Mouse (Mus musculus) heart, embryonic 11.5 days (tissue): Measurements from ENCODE around the gene Ryr2. TPM values are rescaled to one million over a fixed set of nuclear protein-coding genes. Genes with fewer than 3 reads are reported as not detected.

ENCODE experiments used
- ATAC-seq: fragments of 200-750 bp; cut with Nextera tagmentation; replicated peaks from 2 replicates; pipeline ENCODE4 v1.8.0; 2017; ENCODE audit warnings: moderate library complexity; ENCODE audit not compliant: insufficient number of reproducible peaks, low FRiP score, low TSS enrichment
- H3K27ac ChIP-seq: fragments of 300-500 bp; sonication (generic); 2 replicates; pipeline ENCODE4 v1.5.1; 2014; ENCODE audit warnings: mild to moderate bottlenecking, low read depth, low read length
- H3K27me3 ChIP-seq: fragments of 300-500 bp; sonication (generic); 2 replicates; pipeline ENCODE4 v1.6.1; 2014; ENCODE audit warnings: mild to moderate bottlenecking, low read length, mixed read lengths; ENCODE audit not compliant: control insufficient read depth, insufficient read depth
- H3K36me3 ChIP-seq: fragments of 300-500 bp; sonication (generic); 2 replicates; pipeline ENCODE4 v1.6.1; 2014; ENCODE audit warnings: mild to moderate bottlenecking, low read length, moderate library complexity, mixed read lengths; ENCODE audit not compliant: control insufficient read depth, insufficient read depth
- H3K4me1 ChIP-seq: fragments of 300-500 bp; sonication (generic); 2 replicates; pipeline ENCODE4 v1.6.1; 2014; ENCODE audit warnings: low read length; ENCODE audit not compliant: control insufficient read depth, insufficient read depth
- H3K4me2 ChIP-seq: fragments of 300-500 bp; sonication (generic); 2 replicates; pipeline ENCODE4 v1.6.1; 2014; ENCODE audit warnings: mild to moderate bottlenecking, moderate library complexity
- H3K4me3 ChIP-seq: fragments of 300-500 bp; sonication (generic); 2 replicates; pipeline ENCODE4 v1.5.1; 2014; ENCODE audit warnings: low read depth, low read length
- H3K9ac ChIP-seq: fragments of 300-500 bp; sonication (generic); 2 replicates; pipeline ENCODE4 v1.6.1; 2014; ENCODE audit warnings: mild to moderate bottlenecking, low read depth, low read length, moderate library complexity
- H3K9me3 ChIP-seq: fragments of 300-500 bp; sonication (generic); replicated peaks from 2 replicates; pipeline ENCODE4 v1.6.1; 2016; ENCODE audit warnings: low read length; ENCODE audit not compliant: control insufficient read depth
- WGBS: fragments of 180-500 bp; shearing (Covaris S2); extraction: QIAGEN DNeasy Blood & Tissue Kit; methylation state at CpG from one replicate; pipeline ENCODE4 v1.1.7; 2014; ENCODE audit not compliant: insufficient replicate concordance; 5-methylcytosine and 5-hydroxymethylcytosine counted together
- polyA plus RNA-seq: library from polyadenylated mRNA; unstranded; fragments of >200 nt; fragmentation: Nextera tagmentation; extraction: Ambion mirVana; gene quantifications from 2 replicates; pipeline ENCODE4 v1.2.1, GENCODE M21; 2014

Gene Ryr2
- polyA plus RNA-seq, 1 experiment from 2014 or later: 46.7 TPM

GRCm38 (mm10) chr13:12008995-12009689 lies 97.6 kb downstream of the Ryr2 start:
- Histone ChIP-seq H3K4me3 (no peak overlapping the region), H3K27ac (no peak overlapping the region), H3K9me3 (no peaks in the 10 kb centered on the region), H3K4me2 (no peak overlapping the region), H3K9ac (no peak overlapping the region), H3K27me3 (no peaks in the 10 kb centered on the region), H3K4me1 (peaks cover 30% of the 10 kb centered on the region), H3K36me3 (no peaks in the 10 kb centered on the region)
- no peak for ATAC-seq
- 64% methylated on average over 6 of the region's 6 CpGs for WGBS

- H3K9me3 ChIP-seq: no peaks in the 10 kb centered on the region
- no peak for ATAC-seq
- H3K4me2 ChIP-seq: no peak overlapping the region
- H3K36me3 ChIP-seq: no peaks in the 10 kb centered on the region
- no peak overlapping the region for H3K4me3 ChIP-seq
- peaks cover 25% of the 10 kb centered on the region for H3K4me1 ChIP-seq
- no peak overlapping the region for H3K27ac ChIP-seq
- WGBS: 54% methylated on average over 2 of the region's 2 CpGs
- no peak overlapping the region for H3K9ac ChIP-seq
- H3K27me3 ChIP-seq: no peaks in the 10 kb centered on the region
Observed at GRCm38 (mm10) chr13:12007579-12007978, 99.2 kb downstream of the Ryr2 start.

GRCm38 (mm10) chr13:12001891-12002294 lies 104.9 kb downstream of the Ryr2 start:
- H3K27me3 ChIP-seq: no peaks in the 10 kb centered on the region
- 20% methylated on average over 3 of the region's 3 CpGs for WGBS
- no peaks in the 10 kb centered on the region for H3K36me3 ChIP-seq
- no peak overlapping the region for H3K9ac ChIP-seq
- no peaks in the 10 kb centered on the region for H3K9me3 ChIP-seq
- H3K27ac ChIP-seq: peak overlapping the region; percentile 64
- H3K4me3 ChIP-seq: no peak overlapping the region
- peak; percentile 26; the same call in 1 of the 2 replicates for ATAC-seq
- H3K4me1 ChIP-seq: peaks cover 40% of the 10 kb centered on the region
- 0 out of 2 replicates have a peak overlapping the region, but pooled peaks have one; percentile 14 for H3K4me2 ChIP-seq

GRCm38 (mm10) chr13:11999851-12000250 lies 106.9 kb downstream of the Ryr2 start:
- Histone ChIP-seq H3K4me2 (no peak overlapping the region), H3K9me3 (no peaks in the 10 kb centered on the region), H3K4me3 (no peak overlapping the region), H3K4me1 (peaks cover 26% of the 10 kb centered on the region), H3K27me3 (no peaks in the 10 kb centered on the region), H3K27ac (no peak overlapping the region), H3K36me3 (no peaks in the 10 kb centered on the region), H3K9ac (no peak overlapping the region)
- no peak for ATAC-seq
- 66% methylated on average over 4 of the region's 4 CpGs for WGBS

GRCm38 (mm10) chr13:11997366-11997765 lies 109.4 kb downstream of the Ryr2 start:
- H3K4me1 ChIP-seq: peaks cover 21% of the 10 kb centered on the region
- WGBS: 74% methylated on average over 2 of the region's 2 CpGs

GRCm38 (mm10) chr13:11987556-11987955 lies 119.2 kb downstream of the Ryr2 start:
- Histone ChIP-seq H3K36me3 (no peaks in the 10 kb centered on the region), H3K9me3 (0 out of 2 replicates have a peak, but pooled peaks cover 2% of the 10 kb centered on the region), H3K4me1 (no peaks in the 10 kb centered on the region), H3K27ac (no peak overlapping the region), H3K27me3 (no peaks in the 10 kb centered on the region), H3K4me3 (no peak overlapping the region), H3K9ac (no peak overlapping the region), H3K4me2 (no peak overlapping the region)
- no peak for ATAC-seq
- 73% methylated on average over 4 of the region's 4 CpGs for whole genome bisulfite sequencing

More at GRCm38 (mm10) chr13:11997366-11997765, 109.4 kb downstream of the Ryr2 start:
- Histone ChIP-seq H3K36me3 (no peaks in the 10 kb centered on the region), H3K9ac (no peak overlapping the region), H3K4me3 (no peak overlapping the region), H3K9me3 (no peaks in the 10 kb centered on the region), H3K27me3 (no peaks in the 10 kb centered on the region), H3K27ac (no peak overlapping the region), H3K4me2 (no peak overlapping the region)
- no peak for ATAC-seq

- H3K4me2 ChIP-seq: no peak overlapping the region
- H3K4me3 ChIP-seq: no peak overlapping the region
- no peaks in the 10 kb centered on the region for H3K36me3 ChIP-seq
- no peak overlapping the region for H3K27ac ChIP-seq
- H3K9ac ChIP-seq: no peak overlapping the region
- no peaks in the 10 kb centered on the region for H3K27me3 ChIP-seq
- WGBS: 99% methylated on average over 3 of the region's 3 CpGs
- H3K4me1 ChIP-seq: no peaks in the 10 kb centered on the region
- H3K9me3 ChIP-seq: 0 out of 2 replicates have a peak, but pooled peaks cover 2% of the 10 kb centered on the region
- no peak for ATAC-seq
Observed at GRCm38 (mm10) chr13:11985056-11985455, 121.7 kb downstream of the Ryr2 start.

GRCm38 (mm10) chr13:11978997-11979396 lies 127.7 kb downstream of the Ryr2 start:
- H3K4me1 ChIP-seq: 0 out of 2 replicates have a peak, but pooled peaks cover 3% of the 10 kb centered on the region
- H3K4me2 ChIP-seq: no peak overlapping the region
- no peak overlapping the region for H3K9ac ChIP-seq
- no peak for ATAC-seq
- no peak overlapping the region for H3K27ac ChIP-seq
- H3K9me3 ChIP-seq: no peaks in the 10 kb centered on the region
- H3K27me3 ChIP-seq: no peaks in the 10 kb centered on the region
- H3K36me3 ChIP-seq: no peaks in the 10 kb centered on the region
- no peak overlapping the region for H3K4me3 ChIP-seq

- no peak overlapping the region for H3K4me3 ChIP-seq
- 74% methylated on average over 2 of the region's 2 CpGs for WGBS
Observed at GRCm38 (mm10) chr13:11978359-11978758, 128.4 kb downstream of the Ryr2 start.

More at GRCm38 (mm10) chr13:11978359-11978758, 128.4 kb downstream of the Ryr2 start:
- Histone ChIP-seq H3K9ac (no peak overlapping the region), H3K4me2 (no peak overlapping the region), H3K27me3 (no peaks in the 10 kb centered on the region), H3K27ac (no peak overlapping the region), H3K9me3 (no peaks in the 10 kb centered on the region), H3K4me1 (0 out of 2 replicates have a peak, but pooled peaks cover 3% of the 10 kb centered on the region), H3K36me3 (no peaks in the 10 kb centered on the region)
- ATAC-seq: no peak
